In genomic region chr6:126535208-126535910, GRCm38 (mm10) we compare ENCODE assay signal across 9 mouse cellular contexts. TPM values are rescaled to one million over a fixed set of nuclear protein-coding genes. Genes with fewer than 3 reads are reported as not detected.
DNase-seq lines count a peak whose midpoint lies in the region; ATAC-seq lines count a peak whose summit lies in the region.
"Had no signal": no experiment of that assay in that cellular context is flagged by ENCODE, and none has a peak within 500 bp of the region (broad histone marks: within the 10 kb centered on the region; RNA-seq: fewer than 3 reads in every experiment).

TSS of gene Kcna5 (minus strand) at chr6:126535412.

- peaks cover 10% of the 10 kb centered on the region for H3K27me3 ChIP-seq in embryonic facial prominence, embryonic 15.5 days
- H3K27me3 ChIP-seq in heart, embryonic 16.5 days (ENCODE audit: control insufficient read depth, insufficient read depth, low read length) = peaks cover 8% of the 10 kb centered on the region; the same call in 1 of the 2 replicates
- 0 out of 2 replicates have a peak, but pooled peaks cover 12% of the 10 kb centered on the region for H3K27me3 ChIP-seq in stomach, embryonic 15.5 days (replicated peaks)

- WGBS in embryonic facial prominence, embryonic 15.5 days = under 1% methylated on average over 15 of the region's 15 CpGs
- 2% methylated on average over 15 of the region's 15 CpGs for WGBS in heart, embryonic 16.5 days
- 1% methylated on average over 14 of the region's 15 CpGs for WGBS in stomach, embryonic 15.5 days

- H3K9me3 ChIP-seq in embryonic facial prominence, embryonic 15.5 days (replicated peaks) = no peaks in the 10 kb centered on the region
- H3K9me3 ChIP-seq in heart, embryonic 16.5 days (replicated peaks; ENCODE audit: control insufficient read depth, low read length) = no peaks in the 10 kb centered on the region
- no peaks in the 10 kb centered on the region for H3K9me3 ChIP-seq in stomach, embryonic 15.5 days
- H3K9me3 ChIP-seq: liver, embryonic 15.5 days had no signal

- peak; percentile 47 for DNase-seq in lung, postnatal 10 days
- DNase-seq in lung, adult 18-20 months = no peak
- peak; percentile 14 for DNase-seq in liver
- DNase-seq in thymus, postnatal 0 days (ENCODE audit: low spot score) = no peak

- peaks cover 32% of the 10 kb centered on the region for H3K4me1 ChIP-seq in embryonic facial prominence, embryonic 15.5 days
- H3K4me1 ChIP-seq in heart, embryonic 16.5 days (ENCODE audit: control insufficient read depth, insufficient read depth, low read length) = peaks cover 9% of the 10 kb centered on the region; the same call in 1 of the 2 replicates
- peaks cover 18% of the 10 kb centered on the region for H3K4me1 ChIP-seq in stomach, embryonic 15.5 days
- H3K4me1 ChIP-seq: liver, embryonic 15.5 days had no signal

- peak within 1 kb of the TSS; percentile 63 for H3K4me2 ChIP-seq in embryonic facial prominence, embryonic 15.5 days (replicated peaks)
- H3K4me2 ChIP-seq in heart, embryonic 16.5 days (ENCODE audit: low read depth, low read length) = peak within 1 kb of the TSS; percentile 49
- H3K4me2 ChIP-seq in stomach, embryonic 15.5 days = peak within 1 kb of the TSS; percentile 57
- H3K4me2 ChIP-seq: liver, embryonic 15.5 days had no signal

- 0 out of 2 replicates have a peak within 1 kb of the TSS, but pooled peaks have one; percentile 26 for H3K9ac ChIP-seq in embryonic facial prominence, embryonic 15.5 days
- H3K9ac ChIP-seq in heart, embryonic 16.5 days (ENCODE audit: low read length) = peak within 1 kb of the TSS; percentile 55
- H3K9ac ChIP-seq in stomach, embryonic 15.5 days = 0 out of 2 replicates have a peak within 1 kb of the TSS, but pooled peaks have one; percentile 9
- H3K9ac ChIP-seq: liver, embryonic 15.5 days had no signal

- peak within 1 kb of the TSS; percentile 78 for H3K27ac ChIP-seq in embryonic facial prominence, embryonic 15.5 days (replicated peaks)
- H3K27ac ChIP-seq in heart, embryonic 16.5 days (ENCODE audit: low read length) = peak within 1 kb of the TSS; percentile 46
- peak within 1 kb of the TSS; percentile 82 for H3K27ac ChIP-seq in stomach, embryonic 15.5 days
- H3K27ac ChIP-seq: liver, embryonic 15.5 days had no signal

- no peaks in the 10 kb centered on the region for H3K36me3 ChIP-seq in embryonic facial prominence, embryonic 15.5 days
- no peaks in the 10 kb centered on the region for H3K36me3 ChIP-seq in heart, embryonic 16.5 days (ENCODE audit: control insufficient read depth, insufficient read depth)
- no peaks in the 10 kb centered on the region for H3K36me3 ChIP-seq in stomach, embryonic 15.5 days
- H3K36me3 ChIP-seq: liver, embryonic 15.5 days had no signal

- peak within 1 kb of the TSS; percentile 37 for H3K4me3 ChIP-seq in embryonic facial prominence, embryonic 15.5 days (replicated peaks)
- H3K4me3 ChIP-seq in heart, embryonic 16.5 days (ENCODE audit: low read length) = peak within 1 kb of the TSS; percentile 43
- peak within 1 kb of the TSS; percentile 30 for H3K4me3 ChIP-seq in stomach, embryonic 15.5 days (replicated peaks)
- H3K4me3 ChIP-seq: liver, embryonic 15.5 days had no signal

- peak; percentile 85 for ATAC-seq in embryonic facial prominence, embryonic 15.5 days (ENCODE audit: insufficient number of reproducible peaks, low FRiP score, low TSS enrichment, low read depth)
- ATAC-seq in heart, embryonic 16.5 days (replicated peaks; ENCODE audit: extremely low read depth, insufficient read depth, low FRiP score) = peak; percentile 77
- ATAC-seq in stomach, embryonic 15.5 days (ENCODE audit: insufficient read depth, low FRiP score, low read depth) = peak; percentile 77
- ATAC-seq in megakaryocyte, adult 5-6 weeks (ENCODE audit: poor library complexity, severe bottlenecking) = no peak

RNA-seq across cellular contexts. Expression of gene Kcna5, which starts in this region (rescaled TPM):
- 7.7 and 8.6 TPM in 2 replicates for polyA plus RNA-seq in embryonic facial prominence, embryonic 15.5 days (2015; fragmentation: Nextera tagmentation; extraction: Ambion mirVana)
- 9.1 and 10.3 TPM in 2 replicates for polyA plus RNA-seq in heart, embryonic 16.5 days (2015; fragmentation: Nextera tagmentation; extraction: Ambion mirVana)
- 8.8 and 9.1 TPM in 2 replicates for polyA plus RNA-seq in stomach, embryonic 15.5 days (2015; fragmentation: Nextera tagmentation; extraction: Ambion mirVana)
- total RNA-seq in megakaryocyte, adult 5-6 weeks (2015) = not detected in 2 replicates
- not detected in 2 replicates for total RNA-seq in megakaryocyte, adult 5-6 weeks (2017)
- polyA plus RNA-seq in thymus, postnatal 0 days (2015; fragmentation: Nextera tagmentation; extraction: Ambion mirVana) = 0.36 and 0.48 TPM in 2 replicates

Comparison
In these comparisons a context has a peak if more than half of its experiments do, and no peak if none do; other contexts are left out.
1. DNase-seq: peak in lung, postnatal 10 days (single experiment) and liver (single experiment); none in lung, adult 18-20 months (0 of 2) and thymus, postnatal 0 days (single experiment).
2. Peak in every context shown above with its lines, with median percentiles within 50 percentile points of each other: H3K27ac ChIP-seq, H3K4me2 ChIP-seq, H3K4me3 ChIP-seq and H3K9ac ChIP-seq.